Mouse (Mus musculus) v-Abl transformed pro-B cells (cell line): ENCODE measurements around the gene Fam120a.

Experiments used
- in situ Hi-C, 2 experiments: fragments of 400-800 bp; cut with MboI; formaldehyde crosslinking; loops; one replicate each; pipeline ENCODE4 v1.15.1; 2025; ENCODE audit not compliant: unreplicated experiment in 2 of 2

The Fam120a gene

GRCm38 (mm10) chr13:48967956-48968749 lies at the start of gene Fam120a:
TSS of gene Fam120a (minus strand) at chr13:48968017.
- in situ Hi-C loops = no loop called here

- in situ Hi-C loops = loop anchor here in 1 of 2 experiments (25.0 kb wide), 1 partner anchor 480 kb away; no protein-coding TSS in a partner anchor
These were observed 49.6 kb upstream of the Fam120a start for GRCm38 (mm10) chr13:49017375-49017774.

GRCm38 (mm10) chr13:49016311-49016761 lies 48.5 kb upstream of the Fam120a start:
- in situ Hi-C loops = loop anchor here in 1 of 2 experiments (25.0 kb wide), 1 partner anchor 479 kb away; no protein-coding TSS in a partner anchor

- in situ Hi-C loops = loop anchor here in 1 of 2 experiments (25.0 kb wide), 1 partner anchor 478 kb away; no protein-coding TSS in a partner anchor
These were observed 47.8 kb upstream of the Fam120a start for GRCm38 (mm10) chr13:49015366-49016306.

GRCm38 (mm10) chr13:49013206-49013794 lies 45.5 kb upstream of the Fam120a start:
- in situ Hi-C loops = loop anchor here in 1 of 2 experiments (25.0 kb wide), 1 partner anchor 476 kb away; no protein-coding TSS in a partner anchor

- in situ Hi-C loops = loop anchor here in 1 of 2 experiments (25.0 kb wide), 1 partner anchor 464 kb away; no protein-coding TSS in a partner anchor
These were observed 33.9 kb upstream of the Fam120a start for GRCm38 (mm10) chr13:49001691-49002090.

- in situ Hi-C loops = loop anchor here (5.0 to 25.0 kb wide), 4 partner anchors 124 to 461 kb away; partner anchors contain the start of gene Phf2 (in 1 of the 2)
These were observed 30.8 kb upstream of the Fam120a start for GRCm38 (mm10) chr13:48998591-48998990.

- in situ Hi-C loops = loop anchor here (5.0 to 25.0 kb wide), 4 partner anchors 122 to 459 kb away; partner anchors contain the start of gene Phf2 (in 1 of the 2)
These were observed 28.9 kb upstream of the Fam120a start for GRCm38 (mm10) chr13:48996731-48997130.

- in situ Hi-C loops = loop anchor here (5.0 to 25.0 kb wide), 4 partner anchors 120 to 458 kb away; partner anchors contain the start of gene Phf2 (in 1 of the 2)
These were observed 27.1 kb upstream of the Fam120a start for GRCm38 (mm10) chr13:48994903-48995302.

- in situ Hi-C loops = loop anchor here (10.0 to 25.0 kb wide), 3 partner anchors 118 to 456 kb away; partner anchors contain the start of gene Phf2 (in 1 of the 2)
These were observed 25.1 kb upstream of the Fam120a start for GRCm38 (mm10) chr13:48992914-48993313.

- in situ Hi-C loops = loop anchor here (10.0 to 25.0 kb wide), 3 partner anchors 115 to 453 kb away; partner anchors contain the start of gene Phf2 (in 1 of the 2)
These were observed 22.3 kb upstream of the Fam120a start for GRCm38 (mm10) chr13:48990138-48990537.

GRCm38 (mm10) chr13:48982482-48983098 lies 14.8 kb upstream of the Fam120a start:
- in situ Hi-C loops = loop anchor here in 1 of 2 experiments (25.0 kb wide), 1 partner anchor 445 kb away; no protein-coding TSS in a partner anchor

GRCm38 (mm10) chr13:48979069-48979468 lies 11.3 kb upstream of the Fam120a start:
- in situ Hi-C loops = loop anchor here in 1 of 2 experiments (25.0 kb wide), 1 partner anchor 442 kb away; no protein-coding TSS in a partner anchor

GRCm38 (mm10) chr13:48977858-48978257 lies 10.0 kb upstream of the Fam120a start:
- in situ Hi-C loops = loop anchor here in 1 of 2 experiments (25.0 kb wide), 1 partner anchor 441 kb away; no protein-coding TSS in a partner anchor

GRCm38 (mm10) chr13:48974699-48975098 lies 6.9 kb upstream of the Fam120a start:
- in situ Hi-C loops = loop anchor here in 1 of 2 experiments (25.0 kb wide), 1 partner anchor 437 kb away; no protein-coding TSS in a partner anchor

GRCm38 (mm10) chr13:48974266-48974665 lies 6.4 kb upstream of the Fam120a start:
- in situ Hi-C loops = no loop called here

GRCm38 (mm10) chr13:48973231-48973630 lies 5.4 kb upstream of the Fam120a start:
- in situ Hi-C loops = no loop called here

- in situ Hi-C loops = no loop called here
These were observed 3.2 kb upstream of the Fam120a start for GRCm38 (mm10) chr13:48971033-48971432.

- in situ Hi-C loops = no loop called here
These were observed 2.7 kb upstream of the Fam120a start for GRCm38 (mm10) chr13:48970566-48970965.
